Mouse (Mus musculus): ENCODE measurements around the gene Tmem63a. TPM values are rescaled to one million over a fixed set of nuclear protein-coding genes. Genes with fewer than 3 reads are reported as not detected.

Gene Tmem63a
- polyA plus RNA-seq, 1 experiment, result 3.6 TPM

GRCm38 (mm10) chr1:181016045-181016444 lies 73.9 kb downstream of the Tmem63a start:
- Histone ChIP-seq H3K4me3 (ENCODE audit: control insufficient read depth, low read depth, low read length) (no peak overlapping the region), H3K27ac (ENCODE audit: control insufficient read depth, insufficient read depth, low read depth, low read length) (peak overlapping the region; percentile 84)

GRCm38 (mm10) chr1:181016532-181017131 lies 74.5 kb downstream of the Tmem63a start:
- peaks cover 13% of the 10 kb centered on the region for H3K4me1 ChIP-seq (ENCODE audit: control insufficient read depth, insufficient read depth, low read length)
- H3K36me3 ChIP-seq (ENCODE audit: control insufficient read depth, insufficient read depth, low read length), result no peaks in the 10 kb centered on the region
- TF ChIP-seq POLR2A (IDR thresholded peaks at IDR 0.05; ENCODE audit: control insufficient read depth, low read depth, low read length) (no peak), CTCF (IDR thresholded peaks at IDR 0.05; ENCODE audit: control insufficient read depth, insufficient read depth, insufficient replicate concordance, low read depth, low read length) (no peak)
- H3K27ac ChIP-seq (ENCODE audit: control insufficient read depth, insufficient read depth, low read depth, low read length), result peak overlapping the region; percentile 61
- H3K4me3 ChIP-seq (ENCODE audit: control insufficient read depth, low read depth, low read length), result peak overlapping the region; percentile 78
- no peaks in the 10 kb centered on the region; the same call in 1 of the 2 replicates for H3K27me3 ChIP-seq (ENCODE audit: control insufficient read depth, insufficient read depth, low read length)

More at GRCm38 (mm10) chr1:181016045-181016444, 73.9 kb downstream of the Tmem63a start:
- Histone ChIP-seq H3K4me1 (ENCODE audit: control insufficient read depth, insufficient read depth, low read length) (peaks cover 13% of the 10 kb centered on the region), H3K27me3 (ENCODE audit: control insufficient read depth, insufficient read depth, low read length) (no peaks in the 10 kb centered on the region; the same call in 1 of the 2 replicates), H3K36me3 (ENCODE audit: control insufficient read depth, insufficient read depth, low read length) (no peaks in the 10 kb centered on the region)
- TF ChIP-seq POLR2A (IDR thresholded peaks at IDR 0.05; ENCODE audit: control insufficient read depth, low read depth, low read length) (no peak), CTCF (IDR thresholded peaks at IDR 0.05; ENCODE audit: control insufficient read depth, insufficient read depth, insufficient replicate concordance, low read depth, low read length) (no peak)

GRCm38 (mm10) chr1:181017212-181017711 lies 75.1 kb downstream of the Tmem63a start:
- peak overlapping the region; percentile 45; the same call in 1 of the 2 replicates for H3K27ac ChIP-seq (ENCODE audit: control insufficient read depth, insufficient read depth, low read depth, low read length)

GRCm38 (mm10) chr1:181017890-181018420 lies 75.8 kb downstream of the Tmem63a start:
- Histone ChIP-seq H3K27ac (ENCODE audit: control insufficient read depth, insufficient read depth, low read depth, low read length) (no peak overlapping the region), H3K4me1 (ENCODE audit: control insufficient read depth, insufficient read depth, low read length) (peaks cover 13% of the 10 kb centered on the region), H3K4me3 (ENCODE audit: control insufficient read depth, low read depth, low read length) (no peak overlapping the region), H3K27me3 (ENCODE audit: control insufficient read depth, insufficient read depth, low read length) (no peaks in the 10 kb centered on the region; the same call in 1 of the 2 replicates), H3K36me3 (ENCODE audit: control insufficient read depth, insufficient read depth, low read length) (no peaks in the 10 kb centered on the region)
- TF ChIP-seq CTCF (IDR thresholded peaks at IDR 0.05; ENCODE audit: control insufficient read depth, insufficient read depth, insufficient replicate concordance, low read depth, low read length), result no peak

More at GRCm38 (mm10) chr1:181017212-181017711, 75.1 kb downstream of the Tmem63a start:
- Histone ChIP-seq H3K4me1 (ENCODE audit: control insufficient read depth, insufficient read depth, low read length) (peaks cover 13% of the 10 kb centered on the region), H3K36me3 (ENCODE audit: control insufficient read depth, insufficient read depth, low read length) (no peaks in the 10 kb centered on the region), H3K4me3 (ENCODE audit: control insufficient read depth, low read depth, low read length) (peak overlapping the region; percentile 78), H3K27me3 (ENCODE audit: control insufficient read depth, insufficient read depth, low read length) (no peaks in the 10 kb centered on the region; the same call in 1 of the 2 replicates)
- TF ChIP-seq CTCF (IDR thresholded peaks at IDR 0.05; ENCODE audit: control insufficient read depth, insufficient read depth, insufficient replicate concordance, low read depth, low read length), result 0 out of 2 replicates have a peak, but pooled peaks have one; percentile 8
- TF ChIP-seq POLR2A (IDR thresholded peaks at IDR 0.05; ENCODE audit: control insufficient read depth, low read depth, low read length), result peak; percentile 27; the same call in 1 of the 2 replicates

GRCm38 (mm10) chr1:181020756-181021487 lies 78.8 kb downstream of the Tmem63a start, which contains the start of gene Ephx1:
TSS of gene Ephx1 (minus strand) at chr1:181020904.
- Histone ChIP-seq H3K27ac (ENCODE audit: control insufficient read depth, insufficient read depth, low read depth, low read length) (no peak within 1 kb of the TSS), H3K27me3 (ENCODE audit: control insufficient read depth, insufficient read depth, low read length) (no peaks in the 10 kb centered on the region; the same call in 1 of the 2 replicates), H3K4me3 (ENCODE audit: control insufficient read depth, low read depth, low read length) (no peak within 1 kb of the TSS), H3K4me1 (ENCODE audit: control insufficient read depth, insufficient read depth, low read length) (peaks cover 11% of the 10 kb centered on the region), H3K36me3 (ENCODE audit: control insufficient read depth, insufficient read depth, low read length) (no peaks in the 10 kb centered on the region)
- TF ChIP-seq CTCF (IDR thresholded peaks at IDR 0.05; ENCODE audit: control insufficient read depth, insufficient read depth, insufficient replicate concordance, low read depth, low read length), result no peak
- TF ChIP-seq POLR2A (IDR thresholded peaks at IDR 0.05; ENCODE audit: control insufficient read depth, low read depth, low read length), result no peak

GRCm38 (mm10) chr1:181021488-181021865 lies 79.3 kb downstream of the Tmem63a start:
- Histone ChIP-seq H3K4me3 (ENCODE audit: control insufficient read depth, low read depth, low read length) (no peak overlapping the region), H3K4me1 (ENCODE audit: control insufficient read depth, insufficient read depth, low read length) (peaks cover 11% of the 10 kb centered on the region), H3K27me3 (ENCODE audit: control insufficient read depth, insufficient read depth, low read length) (no peaks in the 10 kb centered on the region; the same call in 1 of the 2 replicates), H3K36me3 (ENCODE audit: control insufficient read depth, insufficient read depth, low read length) (no peaks in the 10 kb centered on the region), H3K27ac (ENCODE audit: control insufficient read depth, insufficient read depth, low read depth, low read length) (no peak overlapping the region)
- no peak for TF ChIP-seq POLR2A (IDR thresholded peaks at IDR 0.05; ENCODE audit: control insufficient read depth, low read depth, low read length)

- Histone ChIP-seq H3K27me3 (ENCODE audit: control insufficient read depth, insufficient read depth, low read length) (no peaks in the 10 kb centered on the region; the same call in 1 of the 2 replicates), H3K36me3 (ENCODE audit: control insufficient read depth, insufficient read depth, low read length) (no peaks in the 10 kb centered on the region), H3K4me3 (ENCODE audit: control insufficient read depth, low read depth, low read length) (no peak overlapping the region), H3K4me1 (ENCODE audit: control insufficient read depth, insufficient read depth, low read length) (peaks cover 8% of the 10 kb centered on the region), H3K27ac (ENCODE audit: control insufficient read depth, insufficient read depth, low read depth, low read length) (no peak overlapping the region)
- TF ChIP-seq CTCF (IDR thresholded peaks at IDR 0.05; ENCODE audit: control insufficient read depth, insufficient read depth, insufficient replicate concordance, low read depth, low read length), result peak; percentile 37; the same call in 1 of the 2 replicates
- no peak for TF ChIP-seq POLR2A (IDR thresholded peaks at IDR 0.05; ENCODE audit: control insufficient read depth, low read depth, low read length)
These were observed 80.1 kb downstream of the Tmem63a start for GRCm38 (mm10) chr1:181022265-181022664.

Other genes starting within 250 kb of the Tmem63a start
- gene Mixl1, start 245.3 kb upstream of the Tmem63a start, polyA plus RNA-seq (2012; rRNA removed), result not detected in 2 replicates
- 14.9 and 17.6 TPM in 2 replicates for gene Acbd3, start 216.3 kb upstream of the Tmem63a start, polyA plus RNA-seq (2012; rRNA removed)
- gene H3f3a, start 128.4 kb upstream of the Tmem63a start, polyA plus RNA-seq (2012; rRNA removed), result 538 and 540 TPM in 2 replicates
- 9.1 and 11.1 TPM in 2 replicates for gene Sde2, start 91.2 kb upstream of the Tmem63a start, polyA plus RNA-seq (2012; rRNA removed)
- 0.17 and 0.18 TPM in 2 replicates for gene Lefty2, start 49.2 kb upstream of the Tmem63a start, polyA plus RNA-seq (2012; rRNA removed)
- 8.6 and 9.7 TPM in 2 replicates for gene Pycr2, start 38.1 kb upstream of the Tmem63a start, polyA plus RNA-seq (2012; rRNA removed)
- 1.5 and 2.0 TPM in 2 replicates for gene Lefty1, start 7.3 kb upstream of the Tmem63a start, polyA plus RNA-seq (2012; rRNA removed)
- gene Ephx1, start 78.6 kb downstream of the Tmem63a start, polyA plus RNA-seq (2012; rRNA removed), result 60.1 and 63.9 TPM in 2 replicates
- gene 9130409I23Rik, start 108.9 kb downstream of the Tmem63a start, polyA plus RNA-seq (2012; rRNA removed), result not detected in 2 replicates
- gene Nvl, start 201.9 kb downstream of the Tmem63a start, polyA plus RNA-seq (2012; rRNA removed), result 5.2 and 6.2 TPM in 2 replicates
- 5.5 and 6.0 TPM in 2 replicates for gene Cnih4, start 202.3 kb downstream of the Tmem63a start, polyA plus RNA-seq (2012; rRNA removed)